Mouse (Mus musculus): Measurements from ENCODE around the gene Blvra. TPM values are rescaled to one million over a fixed set of nuclear protein-coding genes. Genes with fewer than 3 reads are reported as not detected.

Blvra gene
- total and polyA plus RNA-seq, 3 experiments = 9.0 to 20.0 (median 16.3) TPM

- Histone ChIP-seq H3K36me3 (ENCODE audit: control insufficient read depth, insufficient read depth, low read length) (peaks cover 8% of the 10 kb centered on the region), H3K27ac (peak overlapping the region; percentile 90), H3K79me2 (replicated peaks; ENCODE audit: control insufficient read depth, insufficient read depth, low read length) (no peaks in the 10 kb centered on the region), H3K4me1 (ENCODE audit: control insufficient read depth, insufficient read depth, low read length) (peaks cover 10% of the 10 kb centered on the region), H3K4me3 (peak overlapping the region; percentile 75), H3K9ac (ENCODE audit: low read depth, low read length) (peak overlapping the region; percentile 78), H3K27me3 (ENCODE audit: control insufficient read depth, insufficient read depth, low read length) (no peaks in the 10 kb centered on the region)
- 16% methylated on average over 6 of the region's 6 CpGs for WGBS
- intact Hi-C loops (cut with DNase I) = loop anchor here (1.0 kb wide), 1 partner anchor 21 kb away; no protein-coding TSS in a partner anchor
- TF ChIP-seq POLR2A (IDR thresholded peaks at IDR 0.05; ENCODE audit: insufficient read depth, low read depth, low read length) (no peak), EP300 (IDR thresholded peaks at IDR 0.05; ENCODE audit: insufficient read depth, low read depth, low read length) (no peak), CTCF (IDR thresholded peaks at IDR 0.05) (no peak)
- DNase-seq = peak in 1 of 2 experiments; percentile 48
Observed at GRCm38 (mm10) chr2:127142577-127143157, 72.2 kb downstream of the Blvra start.

GRCm38 (mm10) chr2:127143158-127144063 lies 72.9 kb downstream of the Blvra start, which contains the start of gene Itpripl1:
Gene Itpripl1 (minus strand): TSS chr2:127143442.
- Histone ChIP-seq H3K4me3 (peak within 1 kb of the TSS; percentile 75), H3K36me3 (ENCODE audit: control insufficient read depth, insufficient read depth, low read length) (peaks cover 8% of the 10 kb centered on the region), H3K4me1 (ENCODE audit: control insufficient read depth, insufficient read depth, low read length) (peaks cover 6% of the 10 kb centered on the region), H3K79me2 (replicated peaks; ENCODE audit: control insufficient read depth, insufficient read depth, low read length) (no peaks in the 10 kb centered on the region), H3K9ac (ENCODE audit: low read depth, low read length) (peak within 1 kb of the TSS; percentile 78), H3K27ac (peak within 1 kb of the TSS; percentile 90), H3K27me3 (ENCODE audit: control insufficient read depth, insufficient read depth, low read length) (no peaks in the 10 kb centered on the region)
- DNase-seq = peak; percentile 91 to 93
- WGBS = 4% methylated on average over 31 of the region's 31 CpGs
- TF ChIP-seq EP300 (IDR thresholded peaks at IDR 0.05; ENCODE audit: insufficient read depth, low read depth, low read length) (peak; percentile 52; the same call in 1 of the 2 replicates), POLR2A (IDR thresholded peaks at IDR 0.05; ENCODE audit: insufficient read depth, low read depth, low read length) (peak; percentile 87), CTCF (IDR thresholded peaks at IDR 0.05) (no peak)
- intact Hi-C loops (cut with DNase I) = loop anchor here (1.0 kb wide), 1 partner anchor 22 kb away; no protein-coding TSS in a partner anchor

GRCm38 (mm10) chr2:127145699-127146098 lies 75.2 kb downstream of the Blvra start:
- H3K27ac ChIP-seq = no peak overlapping the region
- H3K4me1 ChIP-seq (ENCODE audit: control insufficient read depth, insufficient read depth, low read length) = peaks cover 5% of the 10 kb centered on the region; the same call in 1 of the 2 replicates
- H3K27me3 ChIP-seq (ENCODE audit: control insufficient read depth, insufficient read depth, low read length) = no peaks in the 10 kb centered on the region
- no peaks in the 10 kb centered on the region for H3K36me3 ChIP-seq (ENCODE audit: control insufficient read depth, insufficient read depth, low read length)
- no peaks in the 10 kb centered on the region for H3K79me2 ChIP-seq (replicated peaks; ENCODE audit: control insufficient read depth, insufficient read depth, low read length)
- intact Hi-C loops (cut with DNase I) = loop anchor here (5.0 kb wide), 1 partner anchor 38 kb away; no protein-coding TSS in a partner anchor
- DNase-seq = no peak
- WGBS = 71% methylated on average over 3 of the region's 3 CpGs
- no peak overlapping the region for H3K4me3 ChIP-seq
- TF ChIP-seq CTCF (IDR thresholded peaks at IDR 0.05) (no peak), POLR2A (IDR thresholded peaks at IDR 0.05; ENCODE audit: insufficient read depth, low read depth, low read length) (no peak), EP300 (IDR thresholded peaks at IDR 0.05; ENCODE audit: insufficient read depth, low read depth, low read length) (no peak)
- no peak overlapping the region for H3K9ac ChIP-seq (ENCODE audit: low read depth, low read length)

Small RNAs within 50 kb of the gene (microRNA-seq; reads per million reads assigned to microRNA genes)
- gene Gm24081 = 0 reads per million in 2 experiments

Other genes starting within 250 kb of the Blvra start
- 10 to 100 TPM; 24.4 to 26.7 TPM for gene Trpm7, start 194.4 kb upstream of the Blvra start, total RNA-seq (2021)
- gene Trpm7, start 194.4 kb upstream of the Blvra start, polyA plus RNA-seq (2012; rRNA removed) = 7.5 and 16.2 TPM in 2 replicates
- gene Sppl2a, start 137.4 kb upstream of the Blvra start, total RNA-seq (2021) = 10 to 100 TPM; 51.5 to 56.4 TPM
- 17.4 and 37.5 TPM in 2 replicates for gene Sppl2a, start 137.4 kb upstream of the Blvra start, polyA plus RNA-seq (2012; rRNA removed)
- gene Ap4e1, start 61.9 kb upstream of the Blvra start, total RNA-seq (2021) = 1 to 10 TPM; 5.6 to 6.2 TPM
- gene Ap4e1, start 61.9 kb upstream of the Blvra start, polyA plus RNA-seq (2012; rRNA removed) = 1.9 and 3.6 TPM in 2 replicates
- 1 to 10 TPM in 1 of 2 experiments, under 1 TPM in 1; 0.64 to 1.4 TPM for gene Ncaph, start 63.3 kb downstream of the Blvra start, total RNA-seq (2021)
- gene Ncaph, start 63.3 kb downstream of the Blvra start, polyA plus RNA-seq (2012; rRNA removed) = 0.41 and 0.44 TPM in 2 replicates
- gene Itpripl1, start 72.8 kb downstream of the Blvra start, total RNA-seq (2021) = 10 to 100 TPM; 14.4 to 17.6 TPM
- 7.9 and 11.5 TPM in 2 replicates for gene Itpripl1, start 72.8 kb downstream of the Blvra start, polyA plus RNA-seq (2012; rRNA removed)
- under 1 TPM; 0.36 to 0.60 TPM for gene 1810024B03Rik, start 137.6 kb downstream of the Blvra start, total RNA-seq (2021)
- gene 1810024B03Rik, start 137.6 kb downstream of the Blvra start, polyA plus RNA-seq (2012; rRNA removed) = 0.94 TPM in 2 replicates
- 10 to 100 TPM; 59.3 to 69.5 TPM for gene Snrnp200, start 137.7 kb downstream of the Blvra start, total RNA-seq (2021)
- gene Snrnp200, start 137.7 kb downstream of the Blvra start, polyA plus RNA-seq (2012; rRNA removed) = 34.0 and 58.7 TPM in 2 replicates
- gene Ciao1, start 177.2 kb downstream of the Blvra start, total RNA-seq (2021) = 10 to 100 TPM; 56.3 to 60.8 TPM
- 59.1 and 74.2 TPM in 2 replicates for gene Ciao1, start 177.2 kb downstream of the Blvra start, polyA plus RNA-seq (2012; rRNA removed)
- gene Tmem127, start 177.2 kb downstream of the Blvra start, total RNA-seq (2021) = 10 to 100 TPM; 24.8 to 27.4 TPM
- 45.6 and 64.8 TPM in 2 replicates for gene Tmem127, start 177.2 kb downstream of the Blvra start, polyA plus RNA-seq (2012; rRNA removed)
- gene Stard7, start 199.6 kb downstream of the Blvra start, total RNA-seq (2021) = 100 to 1,000 TPM; 150 to 165 TPM
- gene Stard7, start 199.6 kb downstream of the Blvra start, polyA plus RNA-seq (2012; rRNA removed) = 64.0 and 151 TPM in 2 replicates